Mouse (Mus musculus) testis, postnatal 10 days (tissue): ENCODE measurements around the gene Nsmce1.
"Not testable (repeated sequence)": the region's sequence is repeated elsewhere in the genome, so short reads cannot be mapped to it uniquely, and the experiment has no call there.

Source experiments
- DNase-seq: peaks from one replicate; pipeline ENCODE4 v3.0.0; 2021; ENCODE audit warnings: low spot score

The Nsmce1 gene

GRCm38 (mm10) chr7:125434666-125435290 lies 56.6 kb downstream of the Nsmce1 start:
- DNase-seq = no peak

- no peak for DNase-seq
These were observed 57.5 kb downstream of the Nsmce1 start for GRCm38 (mm10) chr7:125433874-125434273.

DNA sequence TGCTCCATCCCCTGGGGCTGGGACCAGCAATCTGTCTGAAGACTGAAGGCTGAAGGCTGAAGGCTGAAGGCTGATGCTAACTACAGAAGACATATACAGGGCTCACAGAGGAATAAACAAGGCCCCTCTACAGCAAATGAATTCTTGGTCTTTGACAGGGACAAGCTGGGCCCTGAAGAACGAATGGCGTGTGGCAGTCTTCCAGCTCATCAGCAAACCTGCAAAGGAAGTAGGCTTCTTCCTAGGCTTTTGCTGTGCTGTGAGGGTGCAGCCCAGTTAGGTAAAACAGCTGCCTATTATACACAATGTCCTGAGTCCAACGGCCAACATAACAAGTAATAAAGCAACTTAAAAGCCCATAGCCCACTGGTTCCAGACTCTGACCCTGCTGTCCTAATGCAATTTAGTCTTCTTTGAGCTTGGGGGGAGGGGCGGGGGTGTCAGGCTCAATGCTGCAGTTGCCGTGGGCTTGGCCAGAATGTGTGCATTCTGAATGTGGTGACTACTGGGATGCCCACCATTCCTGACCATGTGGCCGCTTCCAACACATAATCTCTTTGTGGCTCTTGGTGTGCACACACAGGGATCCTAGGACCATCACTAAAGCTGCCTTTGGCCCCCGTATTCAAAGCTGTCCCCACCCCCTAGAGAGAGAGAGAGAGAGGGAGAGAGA lies 61.1 kb downstream of the Nsmce1 start:
- DNase-seq = no peak

GRCm38 (mm10) chr7:125428816-125429500 lies 62.4 kb downstream of the Nsmce1 start:
- not testable (repeated sequence) for DNase-seq

GRCm38 (mm10) chr7:125428381-125428780 lies 63.0 kb downstream of the Nsmce1 start:
- no peak for DNase-seq

GRCm38 (mm10) chr7:125427492-125428090 lies 63.8 kb downstream of the Nsmce1 start:
- DNase-seq = peak; percentile 56

- no peak for DNase-seq
These were observed 68.3 kb downstream of the Nsmce1 start for GRCm38 (mm10) chr7:125423056-125423455.

- no peak for DNase-seq
These were observed 69.5 kb downstream of the Nsmce1 start for GRCm38 (mm10) chr7:125421911-125422310.

- peak; percentile 73 for DNase-seq
These were observed 71.2 kb downstream of the Nsmce1 start for GRCm38 (mm10) chr7:125420190-125420589.

GRCm38 (mm10) chr7:125418413-125418812 lies 73.0 kb downstream of the Nsmce1 start:
- DNase-seq = no peak
